In genomic region chr4:123216782-123217181, GRCm38 (mm10) we compare ENCODE assay signal across 9 mouse cellular contexts. TPM values are rescaled to one million over a fixed set of nuclear protein-coding genes. Genes with fewer than 3 reads are reported as not detected.
DNase-seq lines count a peak whose midpoint lies in the region; ATAC-seq and TF ChIP-seq lines count a peak whose summit lies in the region.
"Had no signal": no experiment of that assay in that cellular context is flagged by ENCODE, and none has a peak within 500 bp of the region (broad histone marks: within the 10 kb centered on the region; RNA-seq: fewer than 3 reads in every experiment).

No protein-coding gene starts in this region.

- no peak for TF ChIP-seq EP300 in stomach, postnatal 0 days (optimal IDR thresholded peaks at IDR 0.05)

- H3K4me2 ChIP-seq in hindbrain, embryonic 14.5 days (replicated peaks), result no peak overlapping the region
- no peak overlapping the region for H3K4me2 ChIP-seq in hindbrain, embryonic 16.5 days (ENCODE audit: low read length)
- H3K4me2 ChIP-seq in stomach, postnatal 0 days (replicated peaks; ENCODE audit: low read depth), result no peak overlapping the region
- H3K4me2 ChIP-seq: limb, embryonic 13.5 days had no signal

- H3K9me3 ChIP-seq in hindbrain, embryonic 14.5 days (ENCODE audit: control insufficient read depth, low read length), result no peaks in the 10 kb centered on the region
- H3K9me3 ChIP-seq in hindbrain, embryonic 16.5 days (ENCODE audit: control insufficient read depth, low read length), result no peaks in the 10 kb centered on the region
- no peaks in the 10 kb centered on the region for H3K9me3 ChIP-seq in stomach, postnatal 0 days (ENCODE audit: control insufficient read depth, low read length)
- H3K9me3 ChIP-seq: limb, embryonic 13.5 days had no signal

- no peak for ATAC-seq in hindbrain, embryonic 14.5 days (ENCODE audit: low FRiP score)
- ATAC-seq in hindbrain, embryonic 16.5 days, result no peak
- ATAC-seq in stomach, postnatal 0 days (ENCODE audit: low FRiP score, low TSS enrichment), result no peak

- no peaks in the 10 kb centered on the region for H3K36me3 ChIP-seq in hindbrain, embryonic 14.5 days (replicated peaks; ENCODE audit: control insufficient read depth, insufficient read depth)
- no peaks in the 10 kb centered on the region for H3K36me3 ChIP-seq in hindbrain, embryonic 16.5 days (ENCODE audit: control insufficient read depth, insufficient read depth, low read length)
- H3K36me3 ChIP-seq in thymus, adult 2 months (ENCODE audit: control insufficient read depth, insufficient read depth, low read length), result no peaks in the 10 kb centered on the region
- H3K36me3 ChIP-seq in stomach, postnatal 0 days (ENCODE audit: control insufficient read depth, insufficient read depth, low read length), result no peaks in the 10 kb centered on the region
- H3K36me3 ChIP-seq: limb, embryonic 13.5 days had no signal

- no peak overlapping the region for H3K27ac ChIP-seq in hindbrain, embryonic 14.5 days
- H3K27ac ChIP-seq in hindbrain, embryonic 16.5 days (ENCODE audit: low read depth, low read length), result no peak overlapping the region
- no peak overlapping the region for H3K27ac ChIP-seq in thymus, adult 2 months (ENCODE audit: control insufficient read depth, insufficient read depth, low read length)
- H3K27ac ChIP-seq in stomach, postnatal 0 days (replicated peaks), result no peak overlapping the region
- H3K27ac ChIP-seq: limb, embryonic 13.5 days had no signal

- DNase-seq in hindbrain, embryonic 14.5 days (ENCODE audit: low spot score), result peak; percentile 63
- peak; percentile 38 for DNase-seq in thymus, adult 2 months
- DNase-seq in thymus, adult 18-20 months, result no peak
- peak; percentile 75 for DNase-seq in brain, adult 2 months (ENCODE audit: low read depth, low spot score)
- DNase-seq in kidney, postnatal 10 days, result peak; percentile 64
- peak; percentile 49 for DNase-seq in stomach, postnatal 0 days (ENCODE audit: low spot score)
- DNase-seq in yolk sac, embryonic 10.5 days (ENCODE audit: low spot score), result no peak

- no peak overlapping the region for H3K4me3 ChIP-seq in hindbrain, embryonic 14.5 days (replicated peaks; ENCODE audit: low read length)
- H3K4me3 ChIP-seq in hindbrain, embryonic 16.5 days (ENCODE audit: low read length), result no peak overlapping the region
- no peak overlapping the region for H3K4me3 ChIP-seq in thymus, adult 2 months (ENCODE audit: control insufficient read depth, insufficient read depth, low read length)
- no peak overlapping the region for H3K4me3 ChIP-seq in stomach, postnatal 0 days (ENCODE audit: low read depth, low read length)
- H3K4me3 ChIP-seq: limb, embryonic 13.5 days had no signal

- 8% methylated on average over 1 of the region's 1 CpGs for WGBS in hindbrain, embryonic 14.5 days
- WGBS in hindbrain, embryonic 16.5 days, result 27% methylated on average over 1 of the region's 1 CpGs
- WGBS in thymus, adult 2 months, result 4% methylated on average over 1 of the region's 1 CpGs
- 19% methylated on average over 1 of the region's 1 CpGs for WGBS in stomach, postnatal 0 days

- H3K9ac ChIP-seq in hindbrain, embryonic 14.5 days, result no peak overlapping the region
- no peak overlapping the region for H3K9ac ChIP-seq in hindbrain, embryonic 16.5 days (ENCODE audit: low read depth, low read length)
- H3K9ac ChIP-seq in stomach, postnatal 0 days (ENCODE audit: low read length), result no peak overlapping the region
- H3K9ac ChIP-seq: limb, embryonic 13.5 days had no signal

- peak; percentile 39; the same call in 1 of the 2 replicates for TF ChIP-seq CTCF in thymus, adult 2 months (IDR thresholded peaks at IDR 0.05; ENCODE audit: borderline replicate concordance, control insufficient read depth, extremely low read depth, insufficient read depth, low read length, poor library complexity)
- TF ChIP-seq CTCF in stomach, postnatal 0 days (IDR thresholded peaks at IDR 0.05; ENCODE audit: low read depth), result peak; percentile 91

- no peak for TF ChIP-seq POLR2A in thymus, adult 2 months (IDR thresholded peaks at IDR 0.05; ENCODE audit: control insufficient read depth, extremely low read depth, insufficient read depth, low read length, poor library complexity)

- H3K4me1 ChIP-seq in hindbrain, embryonic 14.5 days (replicated peaks; ENCODE audit: control insufficient read depth, insufficient read depth, low read length), result 0 out of 2 replicates have a peak, but pooled peaks cover 5% of the 10 kb centered on the region
- peaks cover 8% of the 10 kb centered on the region for H3K4me1 ChIP-seq in hindbrain, embryonic 16.5 days (ENCODE audit: control insufficient read depth, insufficient read depth, low read depth, low read length)
- no peaks in the 10 kb centered on the region for H3K4me1 ChIP-seq in thymus, adult 2 months (replicated peaks; ENCODE audit: control insufficient read depth, insufficient read depth, low read length)
- H3K4me1 ChIP-seq in stomach, postnatal 0 days (replicated peaks; ENCODE audit: control insufficient read depth, insufficient read depth), result no peaks in the 10 kb centered on the region
- H3K4me1 ChIP-seq: limb, embryonic 13.5 days had no signal

- no peaks in the 10 kb centered on the region for H3K27me3 ChIP-seq in hindbrain, embryonic 14.5 days (ENCODE audit: control insufficient read depth, insufficient read depth, low read length)
- no peaks in the 10 kb centered on the region for H3K27me3 ChIP-seq in hindbrain, embryonic 16.5 days (replicated peaks; ENCODE audit: control insufficient read depth, insufficient read depth, low read length)
- no peaks in the 10 kb centered on the region for H3K27me3 ChIP-seq in thymus, adult 2 months (ENCODE audit: control insufficient read depth, insufficient read depth, low read length)
- H3K27me3 ChIP-seq in stomach, postnatal 0 days (ENCODE audit: control insufficient read depth, insufficient read depth, low read length), result no peaks in the 10 kb centered on the region

RNA-seq across cellular contexts. Expression of gene Nt5c1a, which starts 15.5 kb away (rescaled TPM):
- 0.17 TPM in 1 of 2 replicates, not detected in the other for polyA plus RNA-seq in hindbrain, embryonic 14.5 days (2014; fragmentation: Nextera tagmentation; extraction: Ambion mirVana)
- 0.16 TPM in 1 of 2 replicates, not detected in the other for polyA plus RNA-seq in hindbrain, embryonic 16.5 days (2015; fragmentation: Nextera tagmentation; extraction: Ambion mirVana)
- polyA plus RNA-seq in thymus, adult 2 months (2012; rRNA removed), result 0.14 and 1.3 TPM in 2 replicates
- polyA plus RNA-seq in stomach, postnatal 0 days (2015; fragmentation: Nextera tagmentation; extraction: Ambion mirVana), result not detected in 2 replicates
- polyA plus RNA-seq: limb, embryonic 13.5 days had no signal

RNA-seq across cellular contexts. Expression of gene Heyl, which starts 16.6 kb away (rescaled TPM):
- 6.8 and 8.2 TPM in 2 replicates for polyA plus RNA-seq in hindbrain, embryonic 14.5 days (2014; fragmentation: Nextera tagmentation; extraction: Ambion mirVana)
- polyA plus RNA-seq in hindbrain, embryonic 16.5 days (2015; fragmentation: Nextera tagmentation; extraction: Ambion mirVana), result 5.3 and 7.6 TPM in 2 replicates
- polyA plus RNA-seq in thymus, adult 2 months (2012; rRNA removed), result 4.1 and 4.3 TPM in 2 replicates
- 4.9 and 6.0 TPM in 2 replicates for polyA plus RNA-seq in stomach, postnatal 0 days (2015; fragmentation: Nextera tagmentation; extraction: Ambion mirVana)

RNA-seq across cellular contexts. Expression of gene Hpcal4, which starts 33.8 kb away (rescaled TPM):
- 34.0 and 52.6 TPM in 2 replicates for polyA plus RNA-seq in hindbrain, embryonic 14.5 days (2014; fragmentation: Nextera tagmentation; extraction: Ambion mirVana)
- 46.7 and 63.6 TPM in 2 replicates for polyA plus RNA-seq in hindbrain, embryonic 16.5 days (2015; fragmentation: Nextera tagmentation; extraction: Ambion mirVana)
- 0.30 and 0.40 TPM in 2 replicates for polyA plus RNA-seq in thymus, adult 2 months (2012; rRNA removed)
- polyA plus RNA-seq in stomach, postnatal 0 days (2015; fragmentation: Nextera tagmentation; extraction: Ambion mirVana), result 1.8 and 3.0 TPM in 2 replicates

RNA-seq across cellular contexts. Expression of gene Pabpc4, which starts 45.4 kb away (rescaled TPM):
- 32.9 and 33.6 TPM in 2 replicates for polyA plus RNA-seq in hindbrain, embryonic 14.5 days (2014; fragmentation: Nextera tagmentation; extraction: Ambion mirVana)
- 23.0 and 31.4 TPM in 2 replicates for polyA plus RNA-seq in hindbrain, embryonic 16.5 days (2015; fragmentation: Nextera tagmentation; extraction: Ambion mirVana)
- 146 and 174 TPM in 2 replicates for polyA plus RNA-seq in thymus, adult 2 months (2012; rRNA removed)
- polyA plus RNA-seq in stomach, postnatal 0 days (2015; fragmentation: Nextera tagmentation; extraction: Ambion mirVana), result 14.6 and 15.7 TPM in 2 replicates

Comparison
In these comparisons a context has a peak if more than half of its experiments do, and no peak if none do; other contexts are left out.
1. DNase-seq: peak in hindbrain, embryonic 14.5 days (single experiment), thymus, adult 2 months (single experiment), brain, adult 2 months (single experiment), kidney, postnatal 10 days (single experiment) and stomach, postnatal 0 days (single experiment); none in thymus, adult 18-20 months (0 of 2) and yolk sac, embryonic 10.5 days (single experiment).